Mouse (Mus musculus) liver, embryonic 16.5 days (tissue): Measurements from ENCODE around the gene Klhl11. TPM values are rescaled to one million over a fixed set of nuclear protein-coding genes. Genes with fewer than 3 reads are reported as not detected.

Experiments used
- ATAC-seq: fragments of 200-750 bp; cut with Nextera tagmentation; 2 replicates; pipeline ENCODE4 v1.8.0; 2017; ENCODE audit warnings: low read depth, mild to moderate bottlenecking, moderate number of reproducible peaks, moderate library complexity
- H3K27ac ChIP-seq: fragments of 300-500 bp; sonication (generic); 2 replicates; pipeline ENCODE4 v1.5.1; 2014; ENCODE audit warnings: mild to moderate bottlenecking, low read length
- H3K27me3 ChIP-seq: fragments of 300-500 bp; sonication (generic); 2 replicates; pipeline ENCODE4 v1.6.1; 2014; ENCODE audit warnings: low read depth, low read length, mixed read lengths; ENCODE audit not compliant: control insufficient read depth, insufficient read depth
- H3K36me3 ChIP-seq: fragments of 300-500 bp; sonication (generic); 2 replicates; pipeline ENCODE4 v1.6.1; 2014; ENCODE audit warnings: mild to moderate bottlenecking; ENCODE audit not compliant: control insufficient read depth, insufficient read depth
- H3K4me1 ChIP-seq: fragments of 300-500 bp; sonication (generic); 2 replicates; pipeline ENCODE4 v1.6.1; 2014; ENCODE audit warnings: low read depth, low read length, mixed read lengths; ENCODE audit not compliant: control insufficient read depth
- H3K4me2 ChIP-seq: fragments of 300-500 bp; sonication (generic); 2 replicates; pipeline ENCODE4 v1.6.1; 2014; ENCODE audit warnings: low read depth, low read length, mixed read lengths
- H3K4me3 ChIP-seq: fragments of 300-500 bp; sonication (generic); 2 replicates; pipeline ENCODE4 v1.5.1; 2014; ENCODE audit warnings: low read depth, mild to moderate bottlenecking, low read length
- H3K9ac ChIP-seq: fragments of 300-500 bp; sonication (generic); 2 replicates; pipeline ENCODE4 v1.6.1; 2014; ENCODE audit warnings: low read depth, low read length
- H3K9me3 ChIP-seq: fragments of 300-500 bp; sonication (generic); replicated peaks from 2 replicates; pipeline ENCODE4 v1.6.1; 2016; ENCODE audit warnings: low read length; ENCODE audit not compliant: control insufficient read depth
- WGBS: fragments of 180-500 bp; shearing (Covaris S2); extraction: QIAGEN DNeasy Blood & Tissue Kit; methylation state at CpG from one replicate; pipeline ENCODE4 v1.1.7; 2014; ENCODE audit not compliant: insufficient replicate concordance; 5-methylcytosine and 5-hydroxymethylcytosine counted together
- polyA plus RNA-seq: library from polyadenylated mRNA; unstranded; fragments of >200 nt; fragmentation: Nextera tagmentation; extraction: Ambion mirVana; gene quantifications from 2 replicates; pipeline ENCODE4 v1.2.1, GENCODE M21; 2015

Gene Klhl11
- 1.7 and 1.9 TPM in 2 replicates for polyA plus RNA-seq

DNA sequence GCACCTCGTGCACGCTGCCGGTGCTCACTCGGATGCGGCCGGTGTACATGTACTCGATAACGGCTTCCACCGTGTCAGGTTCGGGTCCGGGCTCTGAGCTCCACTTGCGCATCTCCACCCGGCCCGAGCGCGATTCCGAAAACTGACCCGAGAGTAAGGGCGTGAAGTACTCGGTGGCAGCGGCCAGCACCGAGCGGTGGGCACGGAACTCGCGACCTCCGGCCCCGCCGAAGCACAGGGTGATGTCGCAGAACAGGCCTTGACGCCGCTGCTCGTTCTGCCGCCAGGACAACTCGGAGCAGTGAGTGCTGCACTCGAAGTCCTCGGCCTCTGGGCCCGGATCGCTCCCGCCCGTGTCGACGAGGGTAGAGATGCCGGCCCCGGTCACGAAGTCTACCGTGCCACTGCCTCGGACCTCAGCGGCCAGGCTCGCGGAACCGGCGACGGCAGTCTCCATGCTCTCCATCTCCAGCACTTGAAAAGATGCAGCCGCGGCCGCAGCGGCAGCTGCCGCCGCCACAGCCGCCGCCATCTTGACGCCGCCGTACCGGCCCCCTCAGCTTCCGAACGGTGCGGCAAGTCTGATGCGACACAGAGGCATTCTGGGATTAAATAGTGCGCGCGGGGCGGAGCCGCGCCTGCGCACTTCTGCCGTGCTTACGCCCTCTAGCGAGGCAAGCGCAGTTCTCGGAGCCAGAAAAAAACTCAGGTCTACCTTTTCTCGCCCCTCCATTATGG lies at the start of gene Klhl11:
TSS of gene Klhl11 (minus strand) at position 545 of the 738 bp plus-strand sequence.
- H3K36me3 ChIP-seq = no peaks in the 10 kb centered on the region; the same call in 1 of the 2 replicates

DNA sequence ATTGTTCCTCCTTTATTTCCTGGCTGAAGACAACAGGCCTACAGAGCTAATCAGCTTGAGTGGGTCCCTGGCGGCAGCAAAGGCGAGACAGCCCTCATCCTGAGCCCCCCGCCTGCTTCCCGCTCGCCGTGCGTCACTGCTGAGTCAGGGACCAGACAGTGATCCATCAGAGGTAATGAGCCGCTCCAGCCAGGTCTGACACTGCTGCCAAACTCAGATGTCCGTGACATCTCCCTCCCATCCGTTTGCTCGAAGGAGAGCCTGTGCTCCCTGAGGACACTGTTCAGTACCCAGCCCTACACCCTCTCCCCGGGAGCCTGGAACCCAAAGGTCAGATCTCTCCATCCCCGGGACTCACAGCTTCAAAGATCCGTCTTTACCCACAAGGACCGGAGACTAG lies 48.3 kb upstream of the Klhl11 start:
- Histone ChIP-seq H3K4me1 (peaks cover 19% of the 10 kb centered on the region), H3K36me3 (peaks cover 26% of the 10 kb centered on the region)
- 78% methylated on average over 15 of the region's 15 CpGs for WGBS

More for the DNA sequence above, at the start of gene Klhl11:
- ATAC-seq = peak; percentile 94
- Histone ChIP-seq H3K27me3 (no peaks in the 10 kb centered on the region), H3K9ac (peak within 1 kb of the TSS; percentile 95), H3K9me3 (no peaks in the 10 kb centered on the region), H3K4me3 (peak within 1 kb of the TSS; percentile 92), H3K4me1 (peaks cover 17% of the 10 kb centered on the region), H3K4me2 (peak within 1 kb of the TSS; percentile 85), H3K27ac (peak within 1 kb of the TSS; percentile 75)
- under 1% methylated on average over 83 of the region's 83 CpGs for WGBS

DNA sequence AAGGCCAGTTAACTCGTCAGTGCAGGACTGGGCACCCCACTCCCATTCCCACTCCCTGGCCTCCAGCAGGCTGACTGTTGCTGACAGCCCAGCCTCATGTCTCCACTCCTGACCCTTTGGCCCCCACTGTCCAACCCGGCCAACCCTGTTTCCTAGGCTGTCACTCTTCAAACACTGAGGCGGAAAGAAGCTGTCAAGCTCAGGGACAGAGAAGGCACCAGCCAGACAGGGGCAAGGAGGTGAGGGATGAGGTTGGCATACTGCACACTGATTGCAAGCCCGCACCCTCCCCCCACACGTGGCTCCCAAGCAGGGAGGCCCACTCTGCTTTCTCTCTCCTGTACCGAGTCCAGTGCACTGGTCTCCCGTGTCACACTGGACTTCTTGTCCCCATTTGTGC lies 46.6 kb upstream of the Klhl11 start:
- WGBS = 66% methylated on average over 7 of the region's 7 CpGs
- no peaks in the 10 kb centered on the region for H3K27me3 ChIP-seq
- no peak overlapping the region for H3K4me2 ChIP-seq
- H3K27ac ChIP-seq = no peak overlapping the region; the same call in 1 of the 2 replicates
- H3K4me3 ChIP-seq = no peak overlapping the region
- no peaks in the 10 kb centered on the region for H3K9me3 ChIP-seq
- peaks cover 36% of the 10 kb centered on the region for H3K36me3 ChIP-seq
- H3K4me1 ChIP-seq = peaks cover 4% of the 10 kb centered on the region
- H3K9ac ChIP-seq = no peak overlapping the region
- ATAC-seq = peak; percentile 23; the same call in 1 of the 2 replicates

More for the DNA sequence above, 48.3 kb upstream of the Klhl11 start:
- no peak for ATAC-seq
- Histone ChIP-seq H3K27me3 (no peaks in the 10 kb centered on the region), H3K9ac (no peak overlapping the region), H3K4me2 (no peak overlapping the region), H3K4me3 (no peak overlapping the region), H3K27ac (no peak overlapping the region), H3K9me3 (no peaks in the 10 kb centered on the region)

DNA sequence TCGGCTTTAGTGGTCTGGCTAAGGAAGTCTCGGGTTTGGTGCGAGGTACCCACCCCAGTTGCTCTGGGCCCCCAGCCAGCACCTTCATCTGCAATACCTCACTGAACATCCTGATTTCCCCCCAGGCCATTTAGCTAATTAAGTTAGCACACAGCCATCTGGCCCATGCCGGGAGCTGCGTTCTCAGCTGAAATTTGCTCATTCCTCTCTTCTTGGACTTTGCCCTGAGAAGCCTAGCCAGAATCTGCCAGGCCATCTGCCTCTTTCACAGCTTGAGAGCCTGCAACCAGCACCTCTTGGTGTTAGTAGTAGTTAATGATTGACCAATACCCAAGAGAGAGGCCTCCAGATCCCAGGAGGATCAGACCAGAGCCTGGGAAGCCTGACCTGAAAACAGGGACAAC lies 45.6 kb upstream of the Klhl11 start:
- Histone ChIP-seq H3K4me2 (no peak overlapping the region), H3K27ac (no peak overlapping the region), H3K9me3 (no peaks in the 10 kb centered on the region), H3K4me3 (no peak overlapping the region), H3K4me1 (peaks cover 4% of the 10 kb centered on the region), H3K36me3 (peaks cover 33% of the 10 kb centered on the region), H3K27me3 (no peaks in the 10 kb centered on the region), H3K9ac (no peak overlapping the region)
- 71% methylated on average over 5 of the region's 5 CpGs for WGBS
- ATAC-seq = peak; percentile 82

DNA sequence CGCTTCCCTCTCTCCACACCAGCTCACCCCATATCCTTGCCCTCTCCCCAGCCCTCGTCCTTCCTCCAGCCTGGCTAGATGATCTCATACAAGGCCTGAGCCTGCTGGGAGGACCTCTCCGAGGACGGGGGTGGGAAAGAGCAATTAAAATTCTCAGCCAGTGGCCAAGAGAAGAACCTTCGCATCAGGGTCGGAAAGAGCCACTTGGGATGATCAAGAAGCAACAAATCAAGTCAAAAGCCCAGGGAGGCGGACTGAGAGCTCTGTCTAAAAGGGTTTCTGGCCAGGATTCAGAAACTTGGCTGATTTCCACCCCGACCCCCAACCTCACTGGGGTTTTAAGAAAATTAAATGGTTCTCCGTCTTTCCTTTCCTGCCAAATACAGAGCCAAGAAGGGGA lies 43.8 kb upstream of the Klhl11 start:
- no peak for ATAC-seq
- H3K27ac ChIP-seq = no peak overlapping the region
- no peak overlapping the region for H3K9ac ChIP-seq
- peaks cover 36% of the 10 kb centered on the region for H3K36me3 ChIP-seq
- no peak overlapping the region for H3K4me3 ChIP-seq
- peaks cover 4% of the 10 kb centered on the region for H3K4me1 ChIP-seq
- no peaks in the 10 kb centered on the region for H3K9me3 ChIP-seq
- H3K27me3 ChIP-seq = no peaks in the 10 kb centered on the region
- 70% methylated on average over 9 of the region's 9 CpGs for WGBS
- no peak overlapping the region for H3K4me2 ChIP-seq

DNA sequence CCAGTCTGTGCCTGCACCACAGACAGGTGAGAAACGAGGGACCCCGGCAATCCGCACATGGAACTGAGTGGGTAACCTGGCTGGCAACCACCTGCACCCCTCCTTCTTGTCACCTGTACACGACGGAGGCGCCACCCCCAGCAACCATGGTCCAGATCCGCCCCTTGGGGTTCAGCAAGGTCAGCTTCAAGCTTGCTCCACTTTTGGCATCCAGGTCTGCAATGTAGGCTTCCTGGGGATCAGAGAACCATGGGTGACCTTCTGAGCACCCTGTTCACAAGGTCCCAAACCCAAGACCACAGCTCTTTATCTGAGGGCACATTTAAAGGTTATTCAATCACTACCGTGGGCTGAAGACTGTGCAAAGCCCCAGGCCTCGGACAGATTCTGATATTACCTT lies 43.2 kb upstream of the Klhl11 start:
- Histone ChIP-seq H3K27me3 (no peaks in the 10 kb centered on the region), H3K9ac (no peak overlapping the region), H3K36me3 (peaks cover 39% of the 10 kb centered on the region), H3K4me1 (peaks cover 4% of the 10 kb centered on the region), H3K4me3 (no peak overlapping the region), H3K9me3 (no peaks in the 10 kb centered on the region), H3K4me2 (no peak overlapping the region), H3K27ac (no peak overlapping the region)
- ATAC-seq = no peak
- 83% methylated on average over 9 of the region's 9 CpGs for WGBS

DNA sequence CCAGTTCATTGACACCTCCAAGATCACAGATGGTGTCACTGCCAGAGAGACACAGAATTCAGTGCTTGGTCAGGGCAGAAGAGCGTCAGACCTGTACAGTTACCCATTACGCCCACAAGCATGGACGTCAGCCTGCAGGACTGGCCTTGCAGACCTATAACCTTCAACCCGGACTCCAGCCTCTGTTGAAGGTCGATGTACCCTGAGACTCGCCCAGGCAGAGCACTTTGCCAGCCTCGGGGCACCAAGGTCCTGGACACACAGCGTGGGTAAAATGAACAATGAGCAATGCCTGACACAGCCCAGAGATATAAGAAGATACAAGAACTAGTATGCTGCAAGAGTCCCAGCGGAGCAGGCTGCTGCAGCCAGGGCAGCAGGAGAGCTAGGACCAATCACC lies 42.5 kb upstream of the Klhl11 start:
- Histone ChIP-seq H3K4me2 (no peak overlapping the region), H3K36me3 (peaks cover 37% of the 10 kb centered on the region), H3K27ac (no peak overlapping the region), H3K4me1 (peaks cover 4% of the 10 kb centered on the region), H3K4me3 (no peak overlapping the region), H3K27me3 (no peaks in the 10 kb centered on the region), H3K9me3 (no peaks in the 10 kb centered on the region), H3K9ac (no peak overlapping the region)
- ATAC-seq = no peak
- WGBS = 82% methylated on average over 9 of the region's 9 CpGs

DNA sequence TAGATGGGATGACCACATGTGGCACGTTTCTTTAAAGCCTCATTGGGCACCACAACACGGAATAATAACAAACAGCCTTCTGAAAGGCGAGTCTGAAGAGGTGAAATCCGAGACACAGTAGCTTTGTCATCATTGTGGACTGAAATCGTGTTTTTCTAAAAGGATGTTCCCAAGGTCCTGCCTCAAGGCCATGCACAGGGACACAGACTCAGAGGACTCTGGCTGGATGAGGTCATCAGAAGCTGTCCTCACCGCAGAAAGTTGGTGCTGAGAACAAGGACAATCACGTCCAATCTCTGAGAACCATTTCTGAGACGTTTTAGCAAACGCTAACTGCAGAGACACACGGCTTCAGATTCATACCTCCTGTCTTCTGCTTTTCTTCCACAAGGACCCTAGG lies 41.2 kb upstream of the Klhl11 start:
- Histone ChIP-seq H3K36me3 (peaks cover 33% of the 10 kb centered on the region), H3K9ac (no peak overlapping the region), H3K4me2 (no peak overlapping the region), H3K27ac (no peak overlapping the region), H3K27me3 (no peaks in the 10 kb centered on the region), H3K9me3 (no peaks in the 10 kb centered on the region), H3K4me1 (no peaks in the 10 kb centered on the region), H3K4me3 (no peak overlapping the region)
- 75% methylated on average over 10 of the region's 10 CpGs for WGBS
- ATAC-seq = no peak

DNA sequence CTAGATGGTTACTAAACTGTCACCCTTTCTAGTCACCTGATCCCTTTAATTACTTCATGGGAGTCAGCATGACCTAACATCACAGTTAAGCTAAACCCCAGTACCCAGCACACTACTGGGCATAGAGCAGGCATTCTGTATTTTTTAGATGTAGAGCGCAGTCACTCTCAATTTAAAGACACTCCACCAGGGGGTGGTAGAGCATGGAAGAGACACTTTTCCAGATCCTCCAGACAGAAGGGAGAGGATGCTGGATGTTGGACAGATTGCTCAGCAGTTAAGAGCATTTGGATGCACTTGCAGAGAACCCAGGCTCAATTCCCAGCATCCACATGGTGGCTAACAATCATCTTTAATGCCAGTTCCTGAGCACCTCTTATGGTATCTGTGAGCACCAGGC lies 39.8 kb upstream of the Klhl11 start:
- H3K27me3 ChIP-seq = no peaks in the 10 kb centered on the region
- 89% methylated on average over 1 of the region's 1 CpGs for WGBS
- no peak for ATAC-seq
- H3K36me3 ChIP-seq = peaks cover 33% of the 10 kb centered on the region
- H3K27ac ChIP-seq = no peak overlapping the region
- H3K9me3 ChIP-seq = no peaks in the 10 kb centered on the region
- H3K4me1 ChIP-seq = no peaks in the 10 kb centered on the region
- no peak overlapping the region for H3K4me3 ChIP-seq
- H3K4me2 ChIP-seq = no peak overlapping the region
- no peak overlapping the region for H3K9ac ChIP-seq
